Mouse (Mus musculus) frontal cortex, postnatal 25 days (tissue): ENCODE data around the gene Adprm.

ENCODE experiments used
- DNase-seq, 2 experiments: peaks; one replicate each; pipeline ENCODE4 v3.0.0; 2022; ENCODE audit warnings: low spot score in 2 of 2

Gene Adprm

GRCm38 (mm10) chr11:67076781-67077180 lies 24.4 kb upstream of the Adprm start:
- no peak for DNase-seq

DNA sequence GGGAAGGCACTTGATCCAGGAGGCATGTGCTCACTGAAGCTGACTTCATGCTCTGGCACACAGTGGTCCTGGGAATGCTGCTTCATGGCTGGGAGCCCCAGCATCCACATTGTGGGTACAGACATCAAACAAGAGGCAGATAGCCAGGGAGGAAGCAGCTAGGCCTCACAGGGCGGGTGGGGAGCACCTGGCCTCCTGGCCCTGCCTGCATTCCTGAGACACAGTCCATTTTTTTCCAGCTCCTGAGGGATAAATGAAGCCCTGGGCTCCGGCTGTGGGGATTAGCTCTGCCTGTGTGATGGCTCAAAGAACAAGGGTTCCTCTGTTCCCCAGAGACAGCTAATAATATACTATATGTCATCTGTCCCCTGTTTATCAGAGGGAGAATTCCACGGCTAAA lies 22.6 kb upstream of the Adprm start:
- DNase-seq, result no peak

- DNase-seq, result no peak
Observed at GRCm38 (mm10) chr11:67072615-67073130, 20.3 kb upstream of the Adprm start.

DNA sequence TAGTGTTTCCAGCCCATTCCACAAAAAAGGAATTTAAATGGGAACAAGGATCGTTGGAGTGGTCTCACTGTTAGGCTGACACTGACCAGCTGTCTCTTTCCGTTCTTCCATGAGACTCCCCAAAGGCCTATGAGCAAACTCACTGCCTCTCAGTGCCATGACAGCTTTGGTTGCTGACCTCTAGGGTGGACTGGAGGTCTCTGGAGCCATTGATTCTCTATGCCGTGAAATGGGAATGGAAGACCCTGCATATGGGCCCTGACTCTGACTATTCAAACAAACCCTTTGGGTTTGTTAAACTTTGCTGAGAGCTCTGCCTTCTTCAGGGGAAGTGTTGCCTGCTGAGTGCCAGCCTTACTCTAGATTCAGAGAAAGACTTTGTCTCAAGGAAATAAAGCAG lies 15.3 kb upstream of the Adprm start:
- no peak for DNase-seq

GRCm38 (mm10) chr11:67062726-67063125 lies 10.3 kb upstream of the Adprm start:
- no peak for DNase-seq

DNA sequence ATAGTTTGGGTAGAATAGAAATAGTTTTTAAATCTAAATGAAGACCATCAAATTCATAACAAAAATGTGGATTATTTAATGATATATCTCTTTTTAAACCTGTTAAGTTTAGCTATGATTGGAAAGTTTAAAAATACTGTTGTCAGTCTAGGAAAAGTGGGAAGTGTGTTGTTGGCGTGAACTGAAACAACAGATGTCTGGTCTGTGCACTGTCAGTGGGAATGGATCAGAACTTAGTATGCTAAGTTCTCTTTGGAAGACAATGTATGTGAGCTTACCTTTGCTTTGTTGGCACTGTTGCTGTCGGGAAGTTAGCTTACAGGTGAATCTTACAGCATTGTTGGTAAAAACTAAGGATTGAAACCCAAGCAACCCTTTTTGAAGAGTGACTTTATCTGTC lies 8.9 kb upstream of the Adprm start:
- no peak for DNase-seq

- DNase-seq, result no peak
Observed at GRCm38 (mm10) chr11:67054754-67055365, 2.5 kb upstream of the Adprm start.

DNA sequence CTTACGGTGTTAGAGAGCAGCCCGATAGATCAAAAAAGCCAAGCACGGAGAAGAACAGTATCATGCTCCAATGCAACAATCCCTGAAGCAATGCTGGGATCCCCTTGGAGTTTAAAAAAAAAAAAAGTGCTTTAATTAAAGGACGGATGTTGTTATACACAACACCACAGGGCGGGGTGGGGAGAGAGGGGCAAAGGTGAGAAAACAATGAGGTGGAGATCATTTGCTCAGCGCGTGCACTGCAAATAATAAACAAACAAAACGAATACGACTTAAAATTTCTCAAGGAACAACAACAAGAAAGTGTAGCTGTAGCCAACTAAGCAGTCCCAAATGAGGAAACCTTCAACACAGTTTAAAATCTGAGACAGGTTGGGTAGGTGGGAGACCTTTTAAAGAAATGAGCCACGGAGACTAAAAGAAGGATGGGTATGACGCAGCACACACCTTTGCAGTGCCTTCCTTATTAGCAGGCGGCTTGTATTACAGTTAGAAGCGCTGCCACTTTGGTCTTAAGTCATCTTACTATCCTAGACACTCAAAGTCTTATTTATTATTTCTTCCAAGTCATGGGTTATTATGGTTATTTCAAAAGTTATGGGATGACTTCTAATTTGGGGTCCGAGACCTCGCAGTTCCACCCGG lies 596 bp downstream of the Adprm start:
- no peak for DNase-seq

- DNase-seq, result no peak
Observed at GRCm38 (mm10) chr11:67049256-67049655, 3.1 kb downstream of the Adprm start.

DNA sequence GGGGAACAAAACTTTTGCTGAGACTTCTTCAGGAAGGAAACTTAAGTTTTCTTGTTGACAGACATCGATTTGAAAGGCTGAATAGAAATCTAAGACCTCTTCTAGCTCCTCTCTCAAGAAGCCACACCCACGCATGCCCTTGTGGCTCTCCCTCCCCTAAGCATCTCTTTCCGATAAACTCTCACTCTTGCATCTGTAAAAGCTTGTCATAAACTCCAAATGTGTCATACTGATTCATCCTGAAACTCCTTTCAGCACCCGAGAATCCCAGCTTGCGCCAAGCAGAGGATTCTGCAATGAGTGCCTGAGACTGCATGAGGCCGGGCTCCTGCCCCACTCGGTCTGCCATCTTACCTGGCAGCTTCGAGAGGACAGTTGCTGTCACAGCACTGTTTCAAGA lies 3.9 kb downstream of the Adprm start:
- DNase-seq, result no peak

DNA sequence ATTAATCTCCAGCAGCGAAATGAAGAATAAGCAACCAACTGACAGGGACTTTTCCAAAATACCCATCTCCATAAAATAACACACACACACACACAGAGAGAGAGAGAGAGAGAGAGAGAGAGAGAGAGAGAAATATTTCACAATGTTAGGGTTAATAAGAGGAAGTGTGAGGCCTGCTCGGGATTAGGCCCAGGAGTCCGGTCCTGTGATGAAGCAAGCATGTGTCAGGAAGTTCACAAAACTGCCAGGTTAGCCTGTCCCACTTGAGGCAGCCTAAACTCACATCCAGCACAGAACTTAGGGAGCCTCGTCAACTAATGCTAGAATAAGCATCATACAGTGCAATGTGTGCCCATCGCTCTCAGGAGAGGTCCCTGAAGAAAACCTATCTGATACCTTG lies 5.2 kb downstream of the Adprm start:
- no peak for DNase-seq

DNA sequence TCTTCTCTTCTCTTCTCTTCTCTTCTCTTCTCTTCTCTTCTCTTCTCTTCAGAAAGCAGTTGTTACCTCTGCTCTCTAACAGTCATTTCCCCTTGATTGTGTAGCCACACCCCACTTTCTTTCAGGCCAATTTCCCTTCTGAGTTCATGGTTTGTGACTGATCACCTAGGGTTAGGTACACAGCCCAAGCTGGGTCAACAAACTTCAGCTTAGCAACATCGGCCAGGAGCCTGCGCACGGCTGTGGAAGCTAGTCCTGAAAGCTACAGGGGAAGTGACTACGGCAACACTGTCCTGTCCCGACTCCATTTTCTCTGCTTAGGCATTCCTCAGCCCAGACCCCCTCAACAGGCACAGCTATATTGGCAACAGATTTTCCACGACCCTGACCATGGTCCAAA lies 7.4 kb downstream of the Adprm start:
- DNase-seq, result no peak

GRCm38 (mm10) chr11:67043007-67043406 lies 9.4 kb downstream of the Adprm start:
- no peak for DNase-seq

GRCm38 (mm10) chr11:67040483-67040882 lies 11.9 kb downstream of the Adprm start:
- no peak for DNase-seq

DNA sequence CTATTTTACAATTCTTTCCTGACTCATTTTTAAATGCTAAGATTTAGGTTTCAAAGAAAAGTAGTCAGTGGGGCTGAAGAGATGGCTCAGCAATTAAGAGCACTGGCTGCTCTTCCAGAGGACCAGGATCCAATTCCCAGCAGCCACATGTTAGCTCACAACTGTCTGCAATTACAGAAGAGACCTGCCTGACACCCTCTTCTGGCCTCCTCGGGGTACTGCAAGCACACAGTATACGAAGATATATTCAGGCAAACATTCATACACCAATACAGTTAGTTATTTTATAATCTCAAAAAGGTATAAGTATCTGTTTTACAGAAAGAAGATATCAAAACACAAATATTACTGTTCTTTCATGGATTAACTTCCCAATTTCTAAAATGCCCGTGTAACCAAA lies 12.6 kb downstream of the Adprm start:
- no peak for DNase-seq

GRCm38 (mm10) chr11:67036892-67037291 lies 15.5 kb downstream of the Adprm start:
- DNase-seq, result no peak

DNA sequence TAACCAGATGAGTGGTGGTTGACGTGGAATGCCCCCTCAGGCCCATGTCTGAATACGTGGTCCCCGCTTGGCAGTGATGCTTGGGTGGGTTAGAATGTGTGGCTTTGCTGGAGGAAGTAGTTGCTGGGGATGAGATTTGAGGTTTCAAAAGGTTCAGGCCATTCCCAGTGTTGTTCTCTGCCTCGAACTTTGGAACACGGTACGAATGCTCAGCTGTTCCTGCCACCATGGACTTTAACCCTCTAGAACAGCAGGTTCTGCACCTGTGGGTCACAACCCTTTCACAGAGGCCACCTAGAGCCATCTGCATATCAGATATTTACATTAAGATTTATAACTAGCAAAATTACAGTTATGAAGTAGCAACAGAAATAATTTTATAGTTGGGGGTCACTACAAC lies 16.2 kb downstream of the Adprm start:
- no peak for DNase-seq

GRCm38 (mm10) chr11:67034775-67035485 lies 17.5 kb downstream of the Adprm start:
- no peak for DNase-seq

DNA sequence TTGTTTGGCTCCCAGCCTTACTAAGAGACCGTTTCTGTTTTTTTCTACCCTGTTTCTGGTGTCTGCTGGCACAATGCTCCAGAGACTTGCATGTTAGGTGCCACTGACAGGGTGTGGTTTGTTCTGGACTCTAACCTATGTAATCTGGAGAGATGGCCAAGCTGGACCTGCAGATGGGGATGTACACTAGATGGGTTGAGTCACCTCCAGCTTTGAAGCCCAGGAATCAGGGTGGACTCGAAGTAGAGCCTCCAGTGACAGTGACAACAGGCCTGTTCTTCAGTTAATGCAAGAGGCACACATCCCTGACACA lies 20.8 kb downstream of the Adprm start:
- DNase-seq, result no peak

DNA sequence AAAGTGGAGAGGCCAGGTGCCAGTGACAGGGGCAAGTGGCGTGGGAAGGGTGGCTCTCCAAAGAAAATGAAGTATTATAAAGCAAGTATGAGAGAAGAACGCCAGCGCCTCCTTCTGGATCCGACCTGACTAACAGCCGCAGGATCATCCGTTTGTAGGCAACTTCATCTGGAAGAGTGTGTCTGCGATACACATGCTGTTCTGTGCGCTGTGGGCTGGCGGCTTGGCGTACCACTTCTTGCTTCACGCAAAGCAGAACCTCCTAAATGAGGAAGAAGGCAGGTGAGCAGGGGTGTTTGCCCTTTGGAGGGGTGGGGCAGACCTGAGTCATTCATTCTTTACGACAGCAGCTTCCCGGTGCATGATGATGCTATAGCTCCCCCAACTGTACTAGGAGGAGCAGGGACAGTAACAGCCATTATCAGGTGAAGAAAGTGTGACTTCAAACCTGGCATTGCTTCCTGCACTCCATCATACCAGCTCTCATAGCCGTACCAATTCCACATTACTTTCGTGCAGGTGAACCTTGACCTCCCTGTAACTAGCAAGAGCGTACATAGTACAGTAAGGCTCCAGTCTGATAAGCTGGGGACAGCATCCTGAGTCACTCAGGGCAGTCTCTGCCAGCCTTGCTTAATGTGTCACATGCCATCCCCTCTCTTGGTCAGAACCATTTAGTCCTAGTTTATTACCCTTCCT lies 21.3 kb downstream of the Adprm start:
- DNase-seq, result no peak

GRCm38 (mm10) chr11:67024867-67025477 lies 27.4 kb downstream of the Adprm start, which contains the start of gene Tmem220:
TSS of gene Tmem220 (plus strand) at chr11:67025154.
- DNase-seq, result peak; percentile 50 to 64

DNA sequence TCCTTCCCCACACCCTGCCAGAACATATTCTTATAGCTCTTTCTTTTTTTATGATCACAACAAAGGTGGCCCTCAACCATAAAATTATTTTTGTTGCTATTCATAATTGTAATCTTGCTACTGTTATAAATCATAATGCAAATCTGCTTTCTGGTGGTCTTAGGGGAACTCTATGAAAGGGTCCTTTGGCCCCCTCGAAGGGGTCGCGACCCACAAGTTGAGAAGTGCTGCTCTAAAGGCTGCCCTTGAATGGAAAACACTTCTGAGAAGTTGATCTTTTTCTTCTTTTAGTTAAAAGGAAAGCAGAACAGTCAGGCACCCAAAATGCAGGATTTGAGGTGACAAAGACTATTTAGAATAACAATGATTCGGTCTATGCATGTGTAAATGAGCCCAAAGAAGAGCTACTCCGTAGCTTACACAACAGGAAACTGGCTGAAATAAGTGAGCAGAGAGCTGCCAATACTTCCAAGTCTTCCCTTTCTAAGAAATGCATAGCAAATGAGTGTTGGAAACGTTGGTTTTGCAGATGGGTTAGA lies 28.5 kb downstream of the Adprm start:
- no peak for DNase-seq
